Mouse (Mus musculus): ENCODE data around the gene Ankrd9. TPM values are rescaled to one million over a fixed set of nuclear protein-coding genes. Genes with fewer than 3 reads are reported as not detected.
A peak's percentile ranks its signal among the peaks of the same experiment; 100 is the strongest.

Gene Ankrd9
- total RNA-seq, 2 experiments from 2014 or later: 12.8 to 14.4 TPM

GRCm38 (mm10) chr12:110954351-110954991 lies 24.4 kb downstream of the Ankrd9 start:
- no peak for DNase-seq

GRCm38 (mm10) chr12:110953900-110954299 lies 24.9 kb downstream of the Ankrd9 start:
- DNase-seq: no peak

- DNase-seq: no peak
Observed at GRCm38 (mm10) chr12:110953443-110953842, 25.4 kb downstream of the Ankrd9 start.

- no peak for DNase-seq
Observed at GRCm38 (mm10) chr12:110952628-110953385, 26.0 kb downstream of the Ankrd9 start.

GRCm38 (mm10) chr12:110951236-110951635 lies 27.6 kb downstream of the Ankrd9 start:
- no peak for DNase-seq

GRCm38 (mm10) chr12:110950151-110950550 lies 28.7 kb downstream of the Ankrd9 start:
- DNase-seq: no peak

GRCm38 (mm10) chr12:110949410-110949809 lies 29.4 kb downstream of the Ankrd9 start:
- no peak for DNase-seq

GRCm38 (mm10) chr12:110948910-110949201 lies 30.0 kb downstream of the Ankrd9 start:
- DNase-seq: no peak

- DNase-seq: no peak
Observed at GRCm38 (mm10) chr12:110948082-110948909, 30.5 kb downstream of the Ankrd9 start.

GRCm38 (mm10) chr12:110946216-110946615 lies 32.6 kb downstream of the Ankrd9 start:
- no peak for DNase-seq

GRCm38 (mm10) chr12:110940869-110941268 lies 38.0 kb downstream of the Ankrd9 start:
- DNase-seq: no peak

- no peak for DNase-seq
Observed at GRCm38 (mm10) chr12:110939385-110939784, 39.5 kb downstream of the Ankrd9 start.

- no peak for DNase-seq
Observed at GRCm38 (mm10) chr12:110937496-110937895, 41.3 kb downstream of the Ankrd9 start.

- DNase-seq: peak; percentile 85 to 86
Observed at GRCm38 (mm10) chr12:110935983-110936620, 42.7 kb downstream of the Ankrd9 start.

- DNase-seq: peak in 1 of 2 experiments; percentile 24
Observed at GRCm38 (mm10) chr12:110932820-110933219, 46.0 kb downstream of the Ankrd9 start.

Other genes starting within 250 kb of the Ankrd9 start
- gene Wdr20, start 241.1 kb downstream of the Ankrd9 start, total RNA-seq (2021): 10 to 100 TPM; 42.2 to 45.1 TPM
- gene Mok, start 138.1 kb downstream of the Ankrd9 start, total RNA-seq (2021): 10 to 100 TPM; 11.8 TPM
- gene Zfp839, start 128.8 kb downstream of the Ankrd9 start, total RNA-seq (2021): 10 to 100 TPM; 11.6 to 12.4 TPM
- gene Cinp, start 89.9 kb downstream of the Ankrd9 start, total RNA-seq (2021): 10 to 100 TPM; 58.5 to 68.2 TPM
- gene Tecpr2, start 89.8 kb downstream of the Ankrd9 start, total RNA-seq (2021): 10 to 100 TPM; 41.6 to 43.2 TPM
- 10 to 100 TPM; 18.2 to 18.3 TPM for gene Rcor1, start 60.3 kb upstream of the Ankrd9 start, total RNA-seq (2021)
- 10 to 100 TPM; 71.9 to 86.6 TPM for gene Traf3, start 187.3 kb upstream of the Ankrd9 start, total RNA-seq (2021)
- gene 4930595D18Rik, start 205.5 kb upstream of the Ankrd9 start, total RNA-seq (2021): not detected